Mouse (Mus musculus) thymus, adult 2 months (tissue): Measurements from ENCODE around the gene Shprh.

Experiments
- CTCF ChIP-seq: fragments of 200-500 bp; IDR thresholded peaks from 2 replicates; pipeline ENCODE4 v1.5.1; 2012; ENCODE audit warnings: mild to moderate bottlenecking, control low read depth, low read length, moderate library complexity, borderline replicate concordance; ENCODE audit not compliant: control insufficient read depth, poor library complexity, insufficient read depth; ENCODE audit errors: extremely low read depth
- POLR2A ChIP-seq: fragments of 200-500 bp; IDR thresholded peaks from 2 replicates; pipeline ENCODE4 v1.6.1; 2012; ENCODE audit warnings: mild to moderate bottlenecking, low read length, control low read depth, moderate library complexity; ENCODE audit not compliant: control insufficient read depth, poor library complexity, insufficient read depth; ENCODE audit errors: extremely low read depth

GRCm38 (mm10) chr10:11226442-11226841 is 77.2 kb downstream of the Shprh start:
- TF ChIP-seq CTCF (no peak), POLR2A (no peak)
